ENCODE assay signal across 7 mouse cellular contexts in the genomic region with DNA sequence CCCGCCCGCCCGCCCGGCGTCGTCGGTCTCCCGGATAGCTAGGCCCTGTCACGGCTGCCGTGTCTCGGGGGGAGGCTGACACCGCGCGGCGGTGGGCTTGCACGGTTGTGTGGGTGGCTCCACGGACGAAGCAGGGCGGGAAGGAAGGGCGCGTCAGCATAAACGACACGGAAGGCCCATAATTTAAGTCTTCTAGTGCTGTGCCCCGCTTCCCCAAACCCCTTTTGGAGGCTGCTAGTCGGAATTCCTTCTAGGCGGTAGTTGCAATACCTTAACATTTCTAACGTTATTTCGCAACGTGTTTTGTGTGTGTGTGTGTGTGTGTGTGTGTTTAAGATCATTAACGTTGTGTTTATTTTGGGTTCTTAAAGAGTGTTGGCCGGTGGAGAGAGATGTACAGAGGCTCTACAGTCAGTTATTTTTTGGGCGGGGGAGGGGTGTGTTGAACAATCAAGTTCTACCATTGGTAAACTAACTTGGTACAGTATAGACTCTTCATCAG. TPM values are rescaled to one million over a fixed set of nuclear protein-coding genes. Genes with fewer than 3 reads are reported as not detected.
DNase-seq lines count a peak whose midpoint lies in the region; ATAC-seq and TF ChIP-seq lines count a peak whose summit lies in the region.

No protein-coding gene starts in this region.

- TF ChIP-seq POLR2A in spleen, adult 2 months (IDR thresholded peaks at IDR 0.05; ENCODE audit: low read depth, low read length), result no peak
- no peak for TF ChIP-seq POLR2A in bone marrow macrophage, adult 2 months (IDR thresholded peaks at IDR 0.05; ENCODE audit: borderline replicate concordance, low read depth, low read length)

- peak overlapping the region; percentile 62 for H3K4me2 ChIP-seq in heart, embryonic 15.5 days
- peak overlapping the region; percentile 68 for H3K4me2 ChIP-seq in liver, embryonic 15.5 days

- H3K27ac ChIP-seq in spleen, adult 2 months (ENCODE audit: insufficient read depth, low read length), result peak overlapping the region; percentile 97
- peak overlapping the region; percentile 86 for H3K27ac ChIP-seq in bone marrow macrophage, adult 2 months (ENCODE audit: insufficient read depth, low read depth, low read length)
- H3K27ac ChIP-seq in heart, embryonic 15.5 days, result peak overlapping the region; percentile 96
- H3K27ac ChIP-seq in liver, embryonic 15.5 days (replicated peaks), result peak overlapping the region; percentile 99

- peak in 1 of 2 experiments; percentile 22 for DNase-seq in spleen, adult 2 months (ENCODE audit: low read depth in 1 of 2, low spot score in 2 of 2)
- no peak for DNase-seq in spleen, adult 18-20 months
- peak; percentile 21 for DNase-seq in retina, embryonic 14.5 days (ENCODE audit: low spot score)
- DNase-seq in ovary, postnatal 10 days (ENCODE audit: low spot score), result no peak

- peaks cover 2% of the 10 kb centered on the region for H3K36me3 ChIP-seq in spleen, adult 2 months (ENCODE audit: control insufficient read depth, insufficient read depth, low read length)
- peaks cover 3% of the 10 kb centered on the region; the same call in 1 of the 2 replicates for H3K36me3 ChIP-seq in heart, embryonic 15.5 days
- 0 out of 2 replicates have a peak, but pooled peaks cover 3% of the 10 kb centered on the region for H3K36me3 ChIP-seq in liver, embryonic 15.5 days (replicated peaks)

- peak overlapping the region; percentile 94 for H3K9ac ChIP-seq in heart, embryonic 15.5 days
- H3K9ac ChIP-seq in liver, embryonic 15.5 days, result peak overlapping the region; percentile 99

- no peaks in the 10 kb centered on the region for H3K27me3 ChIP-seq in spleen, adult 2 months (ENCODE audit: control insufficient read depth, insufficient read depth, low read length)
- H3K27me3 ChIP-seq in heart, embryonic 15.5 days, result no peaks in the 10 kb centered on the region
- no peaks in the 10 kb centered on the region for H3K27me3 ChIP-seq in liver, embryonic 15.5 days

- WGBS in spleen, adult 2 months, result 0% methylated on average over 32 of the region's 32 CpGs
- under 1% methylated on average over 32 of the region's 32 CpGs for WGBS in heart, embryonic 15.5 days
- WGBS in liver, embryonic 15.5 days (ENCODE audit: insufficient replicate concordance), result under 1% methylated on average over 32 of the region's 32 CpGs

- peak; percentile 44; the same call in 1 of the 2 replicates for ATAC-seq in heart, embryonic 15.5 days (replicated peaks; ENCODE audit: insufficient number of reproducible peaks, insufficient read depth, low FRiP score, low read depth)
- ATAC-seq in liver, embryonic 15.5 days (ENCODE audit: insufficient read depth), result peak; percentile 60

- no peak for TF ChIP-seq CTCF in spleen, adult 2 months (IDR thresholded peaks at IDR 0.05; ENCODE audit: extremely low read depth, insufficient read depth, insufficient read length, insufficient replicate concordance)
- TF ChIP-seq CTCF in bone marrow macrophage, adult 2 months (IDR thresholded peaks at IDR 0.05; ENCODE audit: low read depth, low read length), result no peak

- no peaks in the 10 kb centered on the region for H3K9me3 ChIP-seq in heart, embryonic 15.5 days (replicated peaks)
- H3K9me3 ChIP-seq in liver, embryonic 15.5 days (replicated peaks), result no peaks in the 10 kb centered on the region

- H3K4me1 ChIP-seq in spleen, adult 2 months (ENCODE audit: control insufficient read depth, insufficient read depth, insufficient read length), result no peaks in the 10 kb centered on the region
- peaks cover 10% of the 10 kb centered on the region for H3K4me1 ChIP-seq in bone marrow macrophage, adult 2 months (ENCODE audit: control insufficient read depth, insufficient read depth, low read length)
- peaks cover 10% of the 10 kb centered on the region for H3K4me1 ChIP-seq in heart, embryonic 15.5 days (replicated peaks)
- peaks cover 39% of the 10 kb centered on the region for H3K4me1 ChIP-seq in liver, embryonic 15.5 days (replicated peaks)

- H3K4me3 ChIP-seq in spleen, adult 2 months (ENCODE audit: extremely low read depth, insufficient read depth, insufficient read length), result peak overlapping the region; percentile 93
- H3K4me3 ChIP-seq in bone marrow macrophage, adult 2 months (ENCODE audit: insufficient read depth, low read length), result peak overlapping the region; percentile 90
- peak overlapping the region; percentile 78 for H3K4me3 ChIP-seq in heart, embryonic 15.5 days
- H3K4me3 ChIP-seq in liver, embryonic 15.5 days (replicated peaks), result peak overlapping the region; percentile 97

RNA-seq across cellular contexts. Expression of gene Ranbp2, which starts 0.6 kb away (rescaled TPM):
- polyA plus RNA-seq in spleen, adult 2 months (2012; rRNA removed), result 2.5 and 2.6 TPM in 2 replicates
- polyA plus RNA-seq in bone marrow macrophage, adult 2 months (2012; ENCODE audit: insufficient read depth, insufficient read length, missing spikeins), result 38.0 and 42.2 TPM in 2 replicates
- 14.9 and 15.5 TPM in 2 replicates for polyA plus RNA-seq in heart, embryonic 15.5 days (2015; fragmentation: Nextera tagmentation; extraction: Ambion mirVana)
- polyA plus RNA-seq in liver, embryonic 15.5 days (2015; fragmentation: Nextera tagmentation; extraction: Ambion mirVana), result 18.9 and 19.2 TPM in 2 replicates

RNA-seq across cellular contexts. Expression of gene Ccdc138, which starts 50.4 kb away (rescaled TPM):
- 0.14 and 0.22 TPM in 2 replicates for polyA plus RNA-seq in spleen, adult 2 months (2012; rRNA removed)
- 1.1 and 1.9 TPM in 2 replicates for polyA plus RNA-seq in bone marrow macrophage, adult 2 months (2012; ENCODE audit: insufficient read depth, insufficient read length, missing spikeins)
- polyA plus RNA-seq in heart, embryonic 15.5 days (2015; fragmentation: Nextera tagmentation; extraction: Ambion mirVana), result 5.8 and 6.5 TPM in 2 replicates
- polyA plus RNA-seq in liver, embryonic 15.5 days (2015; fragmentation: Nextera tagmentation; extraction: Ambion mirVana), result 2.4 and 2.5 TPM in 2 replicates
